ENCODE assay signal across 9 mouse cellular contexts in the genomic region with DNA sequence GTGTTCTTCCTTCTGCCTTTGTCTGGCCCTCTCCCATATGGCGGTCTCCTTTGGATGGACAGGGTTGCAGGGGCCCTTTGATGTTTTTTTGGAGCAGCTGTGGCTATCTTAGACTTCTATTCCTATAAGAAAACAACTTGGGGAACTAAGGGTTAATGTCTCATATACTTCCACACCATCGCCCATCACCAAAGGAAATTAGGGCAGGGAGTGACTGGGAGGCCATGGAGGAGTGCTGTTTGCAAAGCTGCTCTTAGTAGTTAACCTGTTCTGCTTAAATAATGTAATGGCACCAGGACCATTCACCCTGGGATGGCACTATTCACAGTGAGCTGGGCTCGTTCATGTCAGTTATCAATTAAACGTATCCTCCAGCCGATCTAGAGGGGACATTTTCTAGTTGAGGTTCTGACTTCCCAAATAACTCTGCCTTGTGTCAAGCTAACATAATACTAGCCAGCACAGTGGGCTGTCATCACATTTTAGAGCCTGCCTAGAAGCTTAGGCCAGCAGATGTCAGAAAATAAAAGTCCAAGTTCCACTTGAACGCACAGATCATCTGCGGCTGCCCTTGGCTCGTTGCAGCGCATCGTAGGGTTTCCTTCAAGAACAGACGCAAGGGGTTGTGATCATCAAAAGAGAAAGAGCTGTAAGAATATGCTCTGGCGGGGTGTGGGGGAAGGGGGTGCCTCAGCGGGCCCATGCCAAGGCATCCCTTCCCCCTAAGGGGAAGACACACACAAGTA. TPM values are rescaled to one million over a fixed set of nuclear protein-coding genes. Genes with fewer than 3 reads are reported as not detected.
DNase-seq lines count a peak whose midpoint lies in the region; ATAC-seq and TF ChIP-seq lines count a peak whose summit lies in the region.
"Had no signal": no experiment of that assay in that cellular context is flagged by ENCODE, and none has a peak within 500 bp of the region (broad histone marks: within the 10 kb centered on the region; RNA-seq: fewer than 3 reads in every experiment).

No protein-coding gene starts in this region.

- no peak for ATAC-seq in hindbrain, embryonic 13.5 days (ENCODE audit: low FRiP score)
- ATAC-seq in lung, embryonic 14.5 days (ENCODE audit: insufficient read depth) = no peak
- ATAC-seq in forebrain, embryonic 13.5 days = 0 out of 2 replicates have a peak, but pooled peaks have one; percentile 13

- 56% methylated on average over 13 of the region's 13 CpGs for WGBS in hindbrain, embryonic 10.5 days
- WGBS in hindbrain, embryonic 13.5 days = 42% methylated on average over 13 of the region's 13 CpGs
- 73% methylated on average over 13 of the region's 13 CpGs for whole genome bisulfite sequencing in lung, embryonic 14.5 days
- 34% methylated on average over 13 of the region's 13 CpGs for WGBS in forebrain, embryonic 13.5 days

- no peaks in the 10 kb centered on the region for H3K27me3 ChIP-seq in hindbrain, embryonic 10.5 days (ENCODE audit: insufficient read depth, poor library complexity, severe bottlenecking)
- no peaks in the 10 kb centered on the region for H3K27me3 ChIP-seq in hindbrain, embryonic 13.5 days
- no peaks in the 10 kb centered on the region for H3K27me3 ChIP-seq in lung, embryonic 14.5 days (ENCODE audit: insufficient read depth, low read length)
- H3K27me3 ChIP-seq in forebrain, embryonic 13.5 days = no peaks in the 10 kb centered on the region

- DNase-seq in hindbrain, embryonic 10.5 days (ENCODE audit: low spot score) = no peak
- peak; percentile 36 for DNase-seq in lung, embryonic 14.5 days
- DNase-seq in lung, adult 18-20 months = no peak
- peak; percentile 68 for DNase-seq in retina, postnatal 1 day
- no peak for DNase-seq in right cerebral cortex, postnatal 4 days
- DNase-seq: cerebellum, adult 18-20 months had no signal

- no peak overlapping the region for H3K4me3 ChIP-seq in hindbrain, embryonic 10.5 days
- H3K4me3 ChIP-seq in hindbrain, embryonic 13.5 days = no peak overlapping the region
- no peak overlapping the region for H3K4me3 ChIP-seq in lung, embryonic 14.5 days (ENCODE audit: low read depth, low read length)
- H3K4me3 ChIP-seq in forebrain, embryonic 13.5 days = no peak overlapping the region
- H3K4me3 ChIP-seq: layer of hippocampus, adult 2 months had no signal

- H3K4me2 ChIP-seq in hindbrain, embryonic 13.5 days = no peak overlapping the region
- H3K4me2 ChIP-seq in lung, embryonic 14.5 days = no peak overlapping the region
- H3K4me2 ChIP-seq in forebrain, embryonic 13.5 days = peak overlapping the region; percentile 15

- no peaks in the 10 kb centered on the region for H3K9me3 ChIP-seq in hindbrain, embryonic 10.5 days
- no peaks in the 10 kb centered on the region for H3K9me3 ChIP-seq in hindbrain, embryonic 13.5 days
- H3K9me3 ChIP-seq in lung, embryonic 14.5 days (ENCODE audit: low read depth, low read length) = no peaks in the 10 kb centered on the region
- H3K9me3 ChIP-seq in forebrain, embryonic 13.5 days (replicated peaks) = no peaks in the 10 kb centered on the region

- H3K27ac ChIP-seq in hindbrain, embryonic 10.5 days = peak overlapping the region; percentile 50
- no peak overlapping the region for H3K27ac ChIP-seq in hindbrain, embryonic 13.5 days
- no peak overlapping the region for H3K27ac ChIP-seq in lung, embryonic 14.5 days (ENCODE audit: low read depth)
- no peak overlapping the region for H3K27ac ChIP-seq in forebrain, embryonic 13.5 days
- H3K27ac ChIP-seq: layer of hippocampus, adult 2 months had no signal

- TF ChIP-seq CTCF in lung, embryonic 14.5 days (IDR thresholded peaks at IDR 0.05; ENCODE audit: low read depth) = no peak

- H3K4me1 ChIP-seq in hindbrain, embryonic 10.5 days (replicated peaks) = peaks cover 20% of the 10 kb centered on the region
- peaks cover 18% of the 10 kb centered on the region for H3K4me1 ChIP-seq in hindbrain, embryonic 13.5 days (replicated peaks)
- H3K4me1 ChIP-seq in lung, embryonic 14.5 days (ENCODE audit: insufficient read depth) = peaks cover 13% of the 10 kb centered on the region
- H3K4me1 ChIP-seq in forebrain, embryonic 13.5 days = peaks cover 28% of the 10 kb centered on the region

- H3K36me3 ChIP-seq in hindbrain, embryonic 10.5 days = no peaks in the 10 kb centered on the region
- no peaks in the 10 kb centered on the region for H3K36me3 ChIP-seq in hindbrain, embryonic 13.5 days
- H3K36me3 ChIP-seq in lung, embryonic 14.5 days (ENCODE audit: insufficient read depth) = no peaks in the 10 kb centered on the region
- no peaks in the 10 kb centered on the region for H3K36me3 ChIP-seq in forebrain, embryonic 13.5 days (ENCODE audit: poor library complexity, severe bottlenecking)

- no peak overlapping the region for H3K9ac ChIP-seq in hindbrain, embryonic 13.5 days
- H3K9ac ChIP-seq in lung, embryonic 14.5 days = no peak overlapping the region
- H3K9ac ChIP-seq in forebrain, embryonic 13.5 days = no peak overlapping the region

RNA-seq across cellular contexts. Expression of a gene that starts 23.4 kb away (rescaled TPM):
- polyA plus RNA-seq in hindbrain, embryonic 10.5 days (2016; fragmentation: Nextera tagmentation; extraction: Ambion mirVana) = 0.07 TPM in 1 of 2 replicates, not detected in the other
- 0.09 and 0.16 TPM in 2 replicates for polyA plus RNA-seq in hindbrain, embryonic 13.5 days (2015; fragmentation: Nextera tagmentation; extraction: Ambion mirVana)
- 0.61 and 1.0 TPM in 2 replicates for polyA plus RNA-seq in lung, embryonic 14.5 days (2014; fragmentation: Nextera tagmentation; extraction: Ambion mirVana)
- polyA plus RNA-seq in forebrain, embryonic 13.5 days (2015; fragmentation: Nextera tagmentation; extraction: Ambion mirVana) = 0.06 and 0.14 TPM in 2 replicates

Comparison
In these comparisons a context has a peak if more than half of its experiments do, and no peak if none do; other contexts are left out.
1. DNase-seq: peak in lung, embryonic 14.5 days (single experiment) and retina, postnatal 1 day (single experiment); none in hindbrain, embryonic 10.5 days (single experiment), lung, adult 18-20 months (0 of 2) and right cerebral cortex, postnatal 4 days (single experiment).